Mouse (Mus musculus) embryo, embryonic 11.5 days (tissue): ENCODE measurements around the gene Sec13.
"Not testable (repeated sequence)": the region's sequence is repeated elsewhere in the genome, so short reads cannot be mapped to it uniquely, and the experiment has no call there.

Experiments used
- DNase-seq: peaks from one replicate; pipeline ENCODE4 v3.0.0-alpha.2; 2012; ENCODE audit warnings: low read depth, low spot score

The Sec13 gene

DNA sequence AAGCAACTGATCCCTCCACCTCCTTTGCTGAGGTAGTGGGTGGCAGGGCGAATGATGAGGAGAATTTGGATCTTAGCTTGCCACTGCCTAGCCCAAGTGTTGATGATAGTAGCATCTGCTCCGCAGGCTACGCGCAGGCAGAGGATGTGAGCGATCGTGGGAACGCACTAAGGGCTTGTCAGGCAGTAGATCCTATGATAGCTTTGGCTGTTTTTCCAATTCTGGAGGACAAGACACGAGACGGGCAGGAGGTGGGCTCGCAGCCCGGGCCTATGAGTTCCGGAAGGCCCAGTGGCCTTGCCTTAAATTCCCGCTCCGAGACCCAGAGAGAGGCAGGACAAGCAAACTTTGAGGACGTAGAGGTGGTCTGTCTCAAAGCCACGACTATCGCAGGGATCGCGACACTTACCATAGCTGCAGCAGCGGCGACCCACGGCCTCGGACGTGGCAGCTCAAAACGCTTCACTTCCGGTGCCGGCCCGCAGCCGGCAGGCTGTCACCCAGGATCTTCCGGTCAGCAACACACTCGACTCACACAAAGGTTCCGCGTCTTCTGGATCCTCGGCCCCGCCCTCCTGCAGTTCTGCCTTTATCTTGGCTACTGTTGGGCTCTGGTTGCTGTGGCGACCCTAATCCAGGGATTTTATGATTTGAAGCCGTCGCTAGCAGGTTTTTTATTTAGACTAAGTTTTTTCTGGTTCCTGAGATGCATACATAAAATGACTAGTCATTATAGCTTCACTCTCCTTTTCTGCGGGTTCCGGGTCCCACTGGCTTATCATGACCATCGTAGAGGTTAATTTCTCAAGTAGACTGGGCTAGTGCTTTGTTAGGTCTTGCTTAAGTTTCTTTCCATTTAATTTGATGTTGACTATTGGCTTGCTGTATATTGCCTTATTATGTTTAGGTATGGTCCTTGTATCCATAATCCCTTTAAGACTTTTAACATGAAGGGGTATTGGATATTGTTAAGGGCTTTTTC, at the start of gene Sec13:
TSS of gene Sec13 (minus strand) at position 508 of the 982 bp plus-strand sequence.
- DNase-seq = peak; percentile 84

DNA sequence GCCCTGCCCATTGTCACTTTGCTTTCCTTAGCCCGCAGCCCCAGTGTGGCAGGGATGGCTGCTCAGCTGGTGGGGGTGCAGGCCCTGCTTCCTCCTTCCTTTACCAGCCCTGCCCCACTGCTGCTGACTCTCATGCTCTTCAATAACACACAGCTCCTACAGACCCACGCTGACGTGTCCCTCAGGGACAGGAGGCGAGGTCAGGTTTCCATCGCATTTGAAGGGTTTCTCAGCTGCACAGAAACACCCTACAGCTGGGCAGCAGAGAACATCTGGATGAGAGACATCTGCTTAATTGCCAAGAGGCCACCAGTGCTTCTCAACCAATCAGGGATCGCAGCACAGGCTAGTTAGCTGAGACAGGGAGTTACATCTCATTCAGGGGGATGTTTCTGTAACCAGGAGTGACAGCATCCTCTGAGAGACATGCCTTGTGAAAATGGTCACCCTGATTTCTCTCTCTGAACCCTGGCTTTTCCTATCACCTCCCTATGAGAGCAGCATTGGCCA, 47.0 kb upstream of the Sec13 start:
- DNase-seq = no peak

DNA sequence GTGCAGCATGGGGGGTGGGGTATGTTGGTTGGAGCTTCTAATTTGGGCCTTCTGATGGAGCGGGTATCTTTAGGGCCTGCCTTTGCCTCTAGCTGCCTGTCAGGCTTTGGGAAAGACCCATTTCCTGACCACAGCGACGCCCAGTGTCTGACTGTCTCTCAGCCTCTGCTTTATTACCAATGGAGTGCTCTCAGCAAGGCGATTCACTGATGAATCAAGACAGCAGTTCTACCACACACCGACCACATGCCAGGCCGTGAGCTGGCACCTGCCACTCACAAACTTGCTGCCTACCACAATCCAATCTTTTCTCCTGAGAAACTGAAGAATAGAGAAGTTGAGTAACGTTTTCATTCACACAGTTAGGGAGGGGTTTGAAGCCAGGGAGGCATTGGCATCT, 45.1 kb upstream of the Sec13 start:
- DNase-seq = no peak

DNA sequence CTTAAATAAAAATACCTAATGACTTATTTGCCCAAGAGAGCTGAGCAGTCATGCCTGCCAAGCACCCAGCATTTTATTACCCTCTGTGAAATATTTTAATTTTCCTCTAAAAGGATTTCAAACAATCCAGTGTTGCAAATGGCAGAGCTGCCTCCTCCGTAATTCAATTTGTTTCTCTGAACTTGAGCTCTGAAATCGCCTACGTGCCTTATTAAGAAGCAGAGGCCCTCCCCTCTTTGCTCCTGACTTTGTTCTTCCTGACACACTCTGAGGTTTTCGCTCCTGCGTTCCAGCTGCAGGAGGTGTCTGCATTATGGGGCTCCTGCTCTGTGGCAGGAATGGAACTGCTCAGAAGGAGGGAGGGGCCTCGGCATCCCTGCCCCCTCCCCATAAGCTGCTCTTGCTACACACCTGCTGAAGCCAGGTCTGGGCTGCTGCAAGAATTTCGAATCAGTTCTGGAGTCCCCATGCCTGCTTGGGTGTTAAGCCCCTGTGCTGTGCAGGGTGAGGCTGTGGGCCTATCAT, 37.7 kb upstream of the Sec13 start:
- DNase-seq = no peak

DNA sequence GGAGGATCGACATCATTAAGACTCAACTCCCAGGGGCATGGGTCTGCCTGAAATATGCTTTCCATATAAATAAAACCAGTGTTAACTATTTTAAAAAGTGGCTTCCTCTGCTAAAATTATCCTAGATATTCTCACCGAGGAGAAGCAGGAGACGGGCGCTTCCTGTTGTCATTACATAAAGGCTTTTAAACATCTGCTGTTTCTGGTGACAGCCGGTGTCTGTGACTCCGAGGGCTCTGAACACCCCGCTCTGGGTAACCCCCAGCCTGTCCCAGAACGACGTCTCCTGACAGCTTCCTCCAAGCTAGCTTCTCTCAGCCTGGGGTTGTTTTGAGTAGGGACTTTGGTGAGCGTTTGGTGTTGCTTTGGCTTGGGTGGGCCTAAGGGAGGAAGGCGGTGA, 28.3 kb upstream of the Sec13 start:
- DNase-seq = no peak

DNA sequence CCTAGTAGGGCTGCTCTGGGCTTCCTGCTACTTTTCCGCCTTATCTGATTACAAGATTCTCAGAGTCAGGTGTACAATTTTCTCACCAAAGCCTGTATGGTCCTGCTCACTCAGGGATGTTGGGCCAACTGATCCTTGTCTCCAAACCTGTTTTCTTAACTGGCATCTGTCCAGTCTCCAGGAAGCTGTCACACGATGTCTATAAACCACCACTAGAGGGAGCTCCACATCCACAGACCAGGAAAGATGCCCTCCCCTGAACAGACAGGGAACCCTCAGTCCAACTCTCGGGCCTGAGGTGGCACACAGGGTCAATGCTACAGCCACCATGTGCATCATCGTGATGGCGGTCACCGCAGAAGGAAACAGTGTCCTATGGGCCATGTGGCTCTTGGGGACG, 21.1 kb upstream of the Sec13 start:
- DNase-seq = peak; percentile 53

DNA sequence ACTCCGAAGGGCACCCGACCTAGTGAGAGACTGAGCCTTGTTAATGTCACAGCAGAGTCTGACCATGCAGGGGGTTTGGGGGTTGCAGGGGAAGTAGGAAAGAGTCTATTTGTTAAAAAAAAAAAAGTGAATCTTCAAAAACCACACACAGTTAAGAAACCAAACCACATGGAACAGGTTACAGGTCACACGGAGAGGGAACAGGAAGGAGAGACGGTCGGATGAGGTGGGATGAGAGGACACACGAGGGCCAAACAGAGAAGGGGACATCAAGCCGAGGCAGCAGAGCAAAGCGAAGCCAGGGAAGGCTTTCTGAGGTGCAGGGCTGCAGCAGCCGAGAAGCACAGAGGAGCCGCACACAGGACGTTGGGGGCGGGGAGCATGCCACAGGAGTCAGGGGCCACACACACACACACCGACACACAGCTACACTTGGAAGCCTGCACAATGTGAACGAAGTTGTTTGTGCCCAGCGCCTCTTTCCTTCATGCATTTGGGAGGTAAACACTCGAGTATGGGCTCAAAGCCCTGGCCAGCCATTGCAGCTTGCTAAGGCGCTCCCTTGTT, 8.7 kb upstream of the Sec13 start:
- DNase-seq = no peak

DNA sequence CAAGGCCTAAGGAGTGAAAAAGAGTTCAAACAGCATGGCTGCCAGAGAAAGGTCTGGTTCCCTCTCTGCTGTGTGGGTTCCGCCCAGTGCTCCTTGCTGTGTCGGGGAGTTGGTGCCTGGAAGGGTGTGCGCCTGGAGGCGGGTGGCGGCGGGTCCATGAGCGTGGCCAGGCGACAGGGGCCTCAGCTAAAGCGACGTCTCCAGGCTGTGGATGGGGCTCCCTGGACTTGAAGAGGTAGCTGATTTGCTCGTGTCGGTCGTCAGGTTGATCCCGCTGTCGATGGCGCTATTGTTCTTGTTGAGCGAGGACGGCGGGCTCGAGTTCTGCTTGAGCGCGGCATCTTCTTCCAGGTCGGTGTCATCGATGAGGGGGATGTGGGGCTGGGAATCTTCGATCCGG, 7.8 kb upstream of the Sec13 start:
- no peak for DNase-seq

DNA sequence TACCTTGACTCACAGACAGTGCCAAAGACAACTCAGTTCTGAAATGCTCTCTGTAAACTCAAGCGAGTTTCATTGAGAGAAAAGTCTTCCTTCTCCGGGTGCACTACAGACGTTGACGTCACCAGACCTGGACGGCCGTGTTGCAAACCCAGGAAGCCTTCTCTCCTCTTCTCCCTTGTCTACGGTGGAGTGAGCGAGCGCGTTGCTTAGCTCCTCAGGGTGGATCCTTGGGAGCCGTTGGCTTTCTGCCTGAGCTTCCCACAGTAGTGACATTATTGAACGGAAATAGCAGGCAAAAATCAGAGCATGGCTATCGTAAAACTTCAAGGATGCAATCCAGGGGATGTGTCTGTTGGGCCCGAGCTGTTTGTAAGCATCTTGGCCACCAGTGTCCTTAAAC, 6.7 kb upstream of the Sec13 start:
- no peak for DNase-seq

DNA sequence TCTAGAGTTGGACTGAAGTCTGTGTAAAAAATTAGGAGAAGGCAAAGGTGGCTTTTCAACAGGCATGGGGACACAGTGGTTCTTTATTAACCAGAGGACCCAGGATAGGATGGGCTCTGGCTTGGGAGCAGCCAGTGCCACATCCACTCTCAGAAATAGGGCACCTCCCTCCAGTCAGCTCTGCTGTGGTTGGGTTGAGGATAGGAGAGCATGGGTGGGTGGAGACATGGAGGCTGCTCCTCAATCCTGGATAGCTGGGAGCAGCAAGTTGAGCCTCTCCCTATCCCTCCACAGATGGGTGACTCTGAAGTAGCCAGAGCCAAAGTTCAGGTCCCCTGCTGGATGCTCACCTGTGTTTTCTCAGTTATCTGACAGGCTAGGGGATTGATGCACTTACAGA, 4.6 kb upstream of the Sec13 start:
- DNase-seq = no peak

DNA sequence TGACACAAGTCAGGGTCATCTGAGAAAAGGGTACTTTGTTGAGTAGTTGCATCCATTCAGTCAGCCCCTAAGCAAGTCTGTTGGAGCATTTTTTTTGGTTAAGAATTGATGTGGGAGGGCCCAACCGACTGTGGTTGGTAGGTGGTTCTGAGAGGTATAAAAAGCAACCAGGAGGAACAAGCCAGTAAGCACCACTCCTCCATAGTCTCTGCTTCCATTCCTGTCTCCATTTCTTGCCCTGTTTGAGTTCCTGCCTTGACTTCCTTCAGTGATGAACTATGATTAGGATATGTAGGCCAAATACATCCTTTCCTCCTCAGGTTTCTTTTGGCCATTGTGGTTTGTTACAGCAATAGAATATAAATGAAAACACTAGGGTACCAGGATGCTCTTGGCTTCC, 2.6 kb upstream of the Sec13 start:
- no peak for DNase-seq

DNA sequence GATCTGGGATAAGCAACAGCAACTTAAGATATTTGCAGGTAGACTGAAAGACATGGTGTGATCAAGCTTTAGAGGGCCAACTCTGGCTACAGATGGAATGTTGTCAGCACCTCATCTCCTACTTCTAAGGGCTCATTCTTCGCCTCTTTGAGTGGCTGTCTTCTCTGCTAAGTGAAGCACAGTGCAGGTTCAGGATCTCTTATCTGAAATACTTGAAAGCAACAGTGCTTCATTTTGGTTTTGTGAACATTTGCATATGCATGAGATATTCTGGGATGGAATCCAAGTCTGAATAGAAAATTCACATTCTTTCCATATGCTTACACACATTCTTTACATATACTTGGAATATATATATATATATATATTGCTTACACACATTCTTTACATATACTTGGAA, 1.8 kb upstream of the Sec13 start:
- no peak for DNase-seq

DNA sequence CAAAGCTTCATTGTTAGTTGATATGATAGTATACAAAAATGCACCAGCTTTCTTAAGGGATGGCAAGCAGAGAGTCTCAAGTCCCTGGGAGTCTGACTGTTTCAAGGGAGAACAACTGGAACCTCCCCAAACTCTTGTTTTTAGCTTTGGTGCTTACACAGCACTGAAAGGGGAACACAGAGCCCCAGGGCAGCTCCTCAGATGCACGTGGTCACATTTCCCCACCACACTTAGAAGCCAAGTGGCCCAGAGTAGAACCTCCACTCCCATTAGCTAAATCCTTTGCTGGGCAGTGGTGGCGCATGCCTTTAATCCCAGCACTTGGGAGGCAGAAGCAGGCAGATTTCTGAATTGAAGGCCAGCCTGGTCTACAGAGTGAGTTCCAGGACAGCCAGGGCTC, 882 bp upstream of the Sec13 start:
- DNase-seq = no peak

DNA sequence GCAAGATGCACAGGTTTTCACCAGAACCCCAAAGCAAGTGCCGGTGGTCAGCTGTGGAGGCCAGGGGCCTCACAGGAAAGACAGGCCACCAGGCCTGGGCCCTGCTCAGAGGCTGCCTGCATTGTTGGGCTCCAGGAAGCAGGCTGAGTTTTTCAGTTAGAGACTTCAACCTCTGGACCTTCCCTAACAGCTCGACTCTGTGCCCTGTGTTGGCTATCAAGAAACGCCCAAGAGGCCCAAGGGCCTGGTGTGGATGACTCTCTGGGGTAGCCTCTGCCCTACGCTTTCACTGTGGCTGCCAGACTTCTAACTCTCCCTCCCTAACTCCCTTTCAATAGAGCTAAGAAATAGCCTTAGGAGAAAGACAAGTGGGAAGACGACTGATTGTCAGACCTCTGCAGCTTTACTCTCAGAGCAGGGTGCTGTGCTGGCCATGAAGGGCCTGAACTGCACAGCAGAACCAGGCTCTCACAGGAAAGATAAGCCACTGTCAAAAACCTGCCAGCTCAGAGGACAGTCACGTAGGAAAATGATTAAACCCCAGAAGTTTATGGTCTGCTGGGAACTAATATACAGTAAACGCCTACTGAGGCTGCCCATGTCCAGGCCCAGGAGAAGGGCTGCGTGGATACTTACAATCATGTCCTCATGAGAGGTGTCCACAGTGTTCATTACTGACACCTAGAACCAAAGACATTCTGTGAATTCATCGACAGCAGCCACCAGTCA, 3.1 kb downstream of the Sec13 start:
- DNase-seq = no peak

DNA sequence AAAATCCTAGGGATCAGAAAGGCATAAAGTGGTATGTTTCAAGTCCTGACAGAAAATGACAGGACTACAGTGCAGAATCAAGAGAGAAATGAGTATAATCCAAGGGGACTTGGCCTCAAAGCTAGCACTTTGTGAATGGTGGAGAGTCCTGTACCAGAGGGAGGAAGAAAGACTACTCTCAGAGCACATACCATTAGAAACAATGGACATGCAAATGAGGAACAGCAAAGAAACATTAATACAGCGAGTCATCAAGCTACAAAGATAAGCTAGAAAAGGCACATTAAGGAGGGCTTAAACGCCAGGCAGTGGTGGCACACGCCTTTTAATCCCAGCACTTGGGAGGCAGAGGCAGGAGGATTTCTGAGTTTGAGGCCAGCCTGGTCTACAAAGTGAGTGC, 9.2 kb downstream of the Sec13 start:
- no peak for DNase-seq

DNA sequence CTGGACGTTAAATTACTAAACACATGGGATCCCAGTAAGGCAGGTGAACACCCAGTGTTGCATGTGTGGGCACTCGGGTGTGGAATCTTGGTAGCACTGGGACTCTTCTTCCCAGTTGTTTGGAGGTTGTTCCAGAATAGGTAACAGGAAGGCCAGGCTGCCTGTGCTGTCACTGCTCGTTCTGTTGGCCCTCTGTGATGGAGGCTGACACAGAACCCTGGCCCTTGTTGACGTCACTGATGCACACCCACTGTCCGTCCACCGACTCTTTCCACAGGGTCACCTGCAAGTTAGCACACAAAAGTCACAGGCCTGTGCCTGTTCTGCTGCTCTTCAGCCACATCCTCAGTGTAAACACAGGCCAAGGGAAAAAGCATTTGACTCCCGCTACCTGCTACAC, 12.4 kb downstream of the Sec13 start:
- DNase-seq = no peak

DNA sequence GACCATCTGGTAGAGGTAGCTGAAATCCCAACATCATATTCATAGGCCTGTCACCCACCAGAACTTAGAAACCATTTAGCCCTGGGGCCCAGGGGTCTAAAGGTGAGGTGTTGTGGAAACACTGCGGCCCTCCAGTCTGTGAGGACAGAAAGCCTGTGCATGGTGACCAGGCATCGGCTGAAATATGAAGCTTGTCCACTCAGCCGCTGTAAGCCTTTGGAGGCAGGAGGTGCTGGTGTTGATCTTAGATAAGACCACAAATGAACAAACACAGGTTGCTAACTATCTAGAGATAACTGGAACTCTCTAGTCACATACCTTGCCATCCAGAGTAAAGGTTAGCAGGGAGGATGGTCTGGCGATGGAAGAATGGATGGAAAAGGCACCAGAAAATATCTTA, 19.5 kb downstream of the Sec13 start:
- DNase-seq = no peak

DNA sequence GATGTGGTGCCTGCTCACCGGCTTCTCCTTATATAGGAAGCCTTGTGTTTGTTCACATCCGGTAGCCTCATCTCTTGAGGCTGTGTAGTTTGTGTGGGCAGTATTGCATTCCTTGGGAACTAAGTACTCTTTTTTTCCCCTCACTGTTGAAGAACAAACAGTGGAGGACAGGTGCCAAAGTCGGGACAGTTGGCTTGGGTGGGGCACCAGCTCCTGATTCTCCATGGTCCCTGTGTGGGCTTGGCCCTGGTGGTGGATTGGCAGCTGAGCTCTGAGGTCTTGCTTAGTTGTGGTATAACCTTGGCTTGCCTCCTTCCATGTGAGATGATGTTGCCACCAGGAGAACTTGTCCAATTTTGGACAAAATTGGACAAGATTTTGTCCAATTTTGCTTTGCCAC, 20.7 kb downstream of the Sec13 start, which contains the start of gene Ghrl:
TSS of gene Ghrl (minus strand) at position 3 of the 400 bp plus-strand sequence.
- DNase-seq = no peak

DNA sequence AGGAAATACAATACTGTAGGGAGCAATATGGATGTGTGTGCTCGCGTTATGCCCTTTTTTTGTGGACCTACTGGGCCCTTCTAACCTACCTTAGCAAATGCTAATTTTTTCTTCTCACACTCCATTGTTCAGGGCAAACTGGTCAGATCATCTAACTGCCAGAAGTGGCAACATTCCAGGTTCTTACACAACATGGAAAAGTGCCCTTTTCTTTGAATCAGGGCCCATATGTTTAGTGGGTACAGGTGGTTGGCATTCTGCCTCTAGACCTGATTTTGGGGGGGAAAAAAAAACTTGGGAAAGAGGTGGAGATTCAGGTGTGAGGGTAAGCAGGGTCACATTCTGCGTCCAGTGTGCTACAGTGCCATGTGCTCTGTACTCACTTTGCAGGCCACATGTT, 23.0 kb downstream of the Sec13 start:
- no peak for DNase-seq

DNA sequence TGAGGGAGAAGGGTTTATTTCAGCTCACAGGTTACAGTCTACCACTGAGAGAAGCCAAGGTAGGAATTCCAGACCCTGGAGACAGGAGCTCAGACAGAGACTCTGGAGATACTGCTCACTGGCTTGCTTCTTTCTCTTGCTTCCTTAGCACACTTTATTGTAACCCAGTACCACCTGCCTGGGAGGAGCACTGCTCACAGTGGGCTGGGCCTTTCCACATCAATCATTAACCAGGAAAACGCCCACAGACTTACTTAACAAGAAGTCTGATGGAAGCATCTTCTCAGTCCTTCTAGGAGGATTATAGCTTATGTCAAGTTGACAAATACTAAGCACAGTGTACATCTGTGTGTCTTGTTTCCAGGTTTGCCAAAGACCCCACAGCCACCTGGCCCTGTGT, 25.7 kb downstream of the Sec13 start:
- no peak for DNase-seq

DNA sequence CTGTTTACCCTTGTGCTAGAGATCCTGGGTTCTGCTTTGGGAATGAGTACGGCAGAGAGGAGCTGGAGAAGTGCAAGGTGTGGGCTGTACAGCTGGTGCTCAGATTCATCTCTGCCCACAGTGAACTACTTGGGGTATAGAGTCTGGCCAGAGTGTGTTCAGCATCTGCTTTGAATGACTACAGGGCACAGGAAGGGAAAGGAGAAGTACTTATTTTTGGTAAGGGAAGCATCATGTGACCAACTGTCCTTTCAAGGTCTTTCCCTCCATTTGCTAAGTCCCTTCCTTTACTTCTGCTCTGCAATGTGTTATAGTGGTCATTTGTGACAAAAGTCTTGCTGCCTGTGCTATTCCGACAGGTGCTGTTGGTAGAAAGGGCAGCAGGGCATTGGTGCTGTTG, 26.3 kb downstream of the Sec13 start:
- no peak for DNase-seq

DNA sequence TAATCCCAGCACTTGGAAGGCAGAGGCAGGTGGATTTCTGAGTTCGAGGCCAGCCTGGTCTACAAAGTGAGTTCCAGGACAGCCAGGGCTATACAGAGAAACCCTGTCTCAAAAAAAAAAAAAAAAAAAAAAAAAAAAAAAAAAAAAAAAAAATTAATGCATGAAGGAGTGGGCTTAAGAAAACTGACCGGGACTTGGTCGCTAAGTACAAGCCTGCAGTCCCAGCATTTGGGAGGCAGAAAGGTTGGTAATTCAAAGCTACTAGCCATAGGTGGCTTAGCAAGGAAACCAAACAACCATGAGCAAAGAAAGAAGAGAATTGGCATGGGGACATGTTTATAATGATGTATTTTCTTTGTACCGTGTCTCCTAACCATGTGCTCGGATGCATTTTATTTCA, 27.2 kb downstream of the Sec13 start:
- DNase-seq = not testable (repeated sequence)
